Mouse (Mus musculus): ENCODE measurements around the gene Fbxl3.

The Fbxl3 gene

GRCm38 (mm10) chr14:103099238-103099933 is at the start of gene Fbxl3:
TSS of gene Fbxl3 (minus strand) at chr14:103099566.
- in situ Hi-C loops (cut with MboI; ENCODE audit: low pct_unique_long_range_greater_than_20kb in 1 of 2, low sequenced_read_pairs in 2 of 2, unreplicated experiment in 1 of 2), result no loop called here

GRCm38 (mm10) chr14:103131991-103132390 is 32.6 kb upstream of the Fbxl3 start:
- in situ Hi-C loops (cut with MboI; ENCODE audit: low pct_unique_long_range_greater_than_20kb in 1 of 2, low sequenced_read_pairs in 2 of 2, unreplicated experiment in 1 of 2), result loop anchor here in 1 of 2 experiments (5.0 to 25.0 kb wide), 2 partner anchors 120 to 405 kb away; no protein-coding TSS in a partner anchor

GRCm38 (mm10) chr14:103125756-103126155 is 26.4 kb upstream of the Fbxl3 start:
- in situ Hi-C loops (cut with MboI; ENCODE audit: low pct_unique_long_range_greater_than_20kb in 1 of 2, low sequenced_read_pairs in 2 of 2, unreplicated experiment in 1 of 2), result loop anchor here in 1 of 2 experiments (25.0 kb wide), 1 partner anchor 412 kb away; no protein-coding TSS in a partner anchor

- in situ Hi-C loops (cut with MboI; ENCODE audit: low pct_unique_long_range_greater_than_20kb in 1 of 2, low sequenced_read_pairs in 2 of 2, unreplicated experiment in 1 of 2), result no loop called here
Observed at GRCm38 (mm10) chr14:103114994-103115670, 15.8 kb upstream of the Fbxl3 start.

GRCm38 (mm10) chr14:103112606-103113363 is 13.4 kb upstream of the Fbxl3 start:
- in situ Hi-C loops (cut with MboI; ENCODE audit: low pct_unique_long_range_greater_than_20kb in 1 of 2, low sequenced_read_pairs in 2 of 2, unreplicated experiment in 1 of 2), result no loop called here

GRCm38 (mm10) chr14:103109971-103110370 is 10.6 kb upstream of the Fbxl3 start:
- in situ Hi-C loops (cut with MboI; ENCODE audit: low pct_unique_long_range_greater_than_20kb in 1 of 2, low sequenced_read_pairs in 2 of 2, unreplicated experiment in 1 of 2), result no loop called here

GRCm38 (mm10) chr14:103106301-103106700 is 6.9 kb upstream of the Fbxl3 start:
- in situ Hi-C loops (cut with MboI; ENCODE audit: low pct_unique_long_range_greater_than_20kb in 1 of 2, low sequenced_read_pairs in 2 of 2, unreplicated experiment in 1 of 2), result no loop called here

GRCm38 (mm10) chr14:103102731-103103335 is 3.5 kb upstream of the Fbxl3 start:
- in situ Hi-C loops (cut with MboI; ENCODE audit: low pct_unique_long_range_greater_than_20kb in 1 of 2, low sequenced_read_pairs in 2 of 2, unreplicated experiment in 1 of 2), result no loop called here

GRCm38 (mm10) chr14:103102246-103102645 is 2.9 kb upstream of the Fbxl3 start:
- in situ Hi-C loops (cut with MboI; ENCODE audit: low pct_unique_long_range_greater_than_20kb in 1 of 2, low sequenced_read_pairs in 2 of 2, unreplicated experiment in 1 of 2), result no loop called here

GRCm38 (mm10) chr14:103101171-103101570 is 1.8 kb upstream of the Fbxl3 start:
- in situ Hi-C loops (cut with MboI; ENCODE audit: low pct_unique_long_range_greater_than_20kb in 1 of 2, low sequenced_read_pairs in 2 of 2, unreplicated experiment in 1 of 2), result no loop called here

- in situ Hi-C loops (cut with MboI; ENCODE audit: low pct_unique_long_range_greater_than_20kb in 1 of 2, low sequenced_read_pairs in 2 of 2, unreplicated experiment in 1 of 2), result no loop called here
Observed at GRCm38 (mm10) chr14:103100296-103100695, 930 bp upstream of the Fbxl3 start.

GRCm38 (mm10) chr14:103098587-103099235 is 655 bp downstream of the Fbxl3 start:
- in situ Hi-C loops (cut with MboI; ENCODE audit: low pct_unique_long_range_greater_than_20kb in 1 of 2, low sequenced_read_pairs in 2 of 2, unreplicated experiment in 1 of 2), result no loop called here

- in situ Hi-C loops (cut with MboI; ENCODE audit: low pct_unique_long_range_greater_than_20kb in 1 of 2, low sequenced_read_pairs in 2 of 2, unreplicated experiment in 1 of 2), result no loop called here
Observed at GRCm38 (mm10) chr14:103098213-103098586, 1.2 kb downstream of the Fbxl3 start.

- in situ Hi-C loops (cut with MboI; ENCODE audit: low pct_unique_long_range_greater_than_20kb in 1 of 2, low sequenced_read_pairs in 2 of 2, unreplicated experiment in 1 of 2), result no loop called here
Observed at GRCm38 (mm10) chr14:103096621-103097020, 2.7 kb downstream of the Fbxl3 start.

GRCm38 (mm10) chr14:103095826-103096225 is 3.5 kb downstream of the Fbxl3 start:
- in situ Hi-C loops (cut with MboI; ENCODE audit: low pct_unique_long_range_greater_than_20kb in 1 of 2, low sequenced_read_pairs in 2 of 2, unreplicated experiment in 1 of 2), result no loop called here

- in situ Hi-C loops (cut with MboI; ENCODE audit: low pct_unique_long_range_greater_than_20kb in 1 of 2, low sequenced_read_pairs in 2 of 2, unreplicated experiment in 1 of 2), result no loop called here
Observed at GRCm38 (mm10) chr14:103095036-103095435, 4.3 kb downstream of the Fbxl3 start.

- in situ Hi-C loops (cut with MboI; ENCODE audit: low pct_unique_long_range_greater_than_20kb in 1 of 2, low sequenced_read_pairs in 2 of 2, unreplicated experiment in 1 of 2), result no loop called here
Observed at GRCm38 (mm10) chr14:103093670-103094069, 5.7 kb downstream of the Fbxl3 start.

- in situ Hi-C loops (cut with MboI; ENCODE audit: low pct_unique_long_range_greater_than_20kb in 1 of 2, low sequenced_read_pairs in 2 of 2, unreplicated experiment in 1 of 2), result no loop called here
Observed at GRCm38 (mm10) chr14:103093236-103093635, 6.1 kb downstream of the Fbxl3 start.

Measured in mouse embryonic stem cell (cell line).